Mouse (Mus musculus): ENCODE results near the gene Tox3. TPM values are rescaled to one million over a fixed set of nuclear protein-coding genes. Genes with fewer than 3 reads are reported as not detected.

Tox3 gene
- polyA plus RNA-seq, 1 experiment: 13.8 TPM

DNA sequence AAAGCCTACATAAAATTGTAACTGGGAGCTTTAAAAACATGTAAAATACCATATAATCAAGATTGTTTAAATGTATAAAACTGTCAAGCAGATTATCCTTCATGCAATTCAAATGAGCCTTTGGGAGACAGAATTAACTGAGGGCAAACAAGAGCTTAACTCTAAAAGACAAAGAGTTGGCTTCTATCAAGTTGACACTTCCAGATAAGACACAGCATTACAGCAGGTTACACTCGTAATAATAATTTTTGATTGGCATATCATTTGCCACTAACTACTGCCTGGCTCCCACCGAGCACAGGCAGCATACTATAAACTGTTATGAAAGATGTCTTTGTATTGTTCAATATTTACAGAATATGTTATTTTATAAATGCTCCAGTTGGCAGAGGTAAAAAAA, 47.2 kb downstream of the Tox3 start:
- 31% methylated on average over 2 of the region's 2 CpGs for WGBS
- H3K4me3 ChIP-seq (replicated peaks; ENCODE audit: extremely low read depth, low read depth, low read length): no peak overlapping the region

DNA sequence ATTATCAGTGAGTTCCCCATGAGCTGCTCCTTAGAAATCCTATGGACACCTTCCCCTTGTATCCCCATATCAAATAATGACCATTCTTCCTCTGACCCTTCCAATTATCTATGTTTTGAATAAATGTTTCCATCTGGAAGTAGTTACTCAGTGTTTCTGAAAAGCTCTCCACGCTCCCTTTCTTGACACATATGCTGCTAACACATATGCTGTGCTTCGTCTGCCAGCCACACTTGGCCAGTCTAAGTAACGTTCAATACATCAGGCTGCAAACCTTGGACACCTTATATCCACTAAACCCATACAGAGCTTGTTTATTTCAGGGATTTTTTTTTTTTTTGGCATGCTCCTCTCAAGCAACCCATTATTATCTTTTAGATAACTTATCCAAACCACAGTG, 54.1 kb downstream of the Tox3 start:
- TF ChIP-seq POLR2A (IDR thresholded peaks at IDR 0.05; ENCODE audit: borderline replicate concordance, extremely low read depth, low read depth, low read length) (no peak), CTCF (IDR thresholded peaks at IDR 0.05; ENCODE audit: insufficient read depth, low read length) (no peak)
- Histone ChIP-seq H3K4me3 (replicated peaks; ENCODE audit: extremely low read depth, low read depth, low read length) (no peak overlapping the region), H3K4me1 (ENCODE audit: control insufficient read depth, insufficient read depth, low read length) (peaks cover 5% of the 10 kb centered on the region)
- WGBS: 87% methylated on average over 3 of the region's 3 CpGs
- DNase-seq: no peak

More for the DNA sequence above, 47.2 kb downstream of the Tox3 start:
- no peak for DNase-seq
- H3K4me1 ChIP-seq (ENCODE audit: control insufficient read depth, insufficient read depth, low read length): peaks cover 2% of the 10 kb centered on the region; the same call in 1 of the 2 replicates
- TF ChIP-seq POLR2A (IDR thresholded peaks at IDR 0.05; ENCODE audit: borderline replicate concordance, extremely low read depth, low read depth, low read length) (no peak), CTCF (IDR thresholded peaks at IDR 0.05; ENCODE audit: insufficient read depth, low read length) (no peak)

DNA sequence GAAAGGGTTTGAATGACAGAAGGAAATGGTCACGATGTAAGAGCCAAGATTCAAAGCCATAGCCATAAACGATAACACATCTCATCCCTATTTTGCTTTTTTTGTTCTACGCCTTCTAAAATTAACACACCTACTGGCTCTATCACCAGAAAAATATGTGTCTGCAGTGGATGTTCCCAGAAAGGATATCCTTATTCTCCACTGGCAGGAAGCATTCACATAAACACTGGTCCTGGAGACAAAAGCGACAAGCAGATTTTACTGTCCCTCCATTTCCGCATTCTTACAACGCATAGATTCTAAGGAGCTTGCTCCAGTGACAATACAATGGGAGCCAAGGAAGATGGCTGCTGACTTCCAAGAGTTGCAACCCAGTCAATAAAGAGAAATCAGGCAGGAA, 57.3 kb downstream of the Tox3 start:
- WGBS: 49% methylated on average over 6 of the region's 6 CpGs
- H3K4me1 ChIP-seq (ENCODE audit: control insufficient read depth, insufficient read depth, low read length): peaks cover 5% of the 10 kb centered on the region

DNA sequence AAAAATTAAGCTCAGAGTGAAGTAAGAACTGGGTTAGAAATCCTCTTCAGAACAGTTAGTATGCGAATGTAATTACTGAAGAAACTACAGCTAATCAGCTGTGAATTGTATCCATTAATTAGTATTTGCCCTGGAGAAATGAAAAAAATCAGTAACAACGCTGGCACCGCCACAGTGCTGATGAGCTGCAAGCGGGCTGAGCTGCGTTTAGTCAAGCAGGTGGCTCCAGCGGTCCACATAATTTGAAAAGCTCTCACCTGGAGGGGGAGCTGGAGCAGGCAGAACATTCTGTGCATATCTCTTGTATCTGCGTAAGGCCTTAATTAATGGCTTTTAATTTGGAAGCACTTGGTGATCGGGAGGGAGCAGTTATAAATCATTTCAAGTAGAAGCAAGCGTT, 71.4 kb downstream of the Tox3 start:
- Histone ChIP-seq H3K4me1 (ENCODE audit: control insufficient read depth, insufficient read depth, low read length) (no peaks in the 10 kb centered on the region), H3K4me3 (replicated peaks; ENCODE audit: extremely low read depth, low read depth, low read length) (no peak overlapping the region)
- WGBS: 88% methylated on average over 9 of the region's 9 CpGs
- no peak for DNase-seq
- TF ChIP-seq POLR2A (IDR thresholded peaks at IDR 0.05; ENCODE audit: borderline replicate concordance, extremely low read depth, low read depth, low read length): no peak
- no peak for TF ChIP-seq CTCF (IDR thresholded peaks at IDR 0.05; ENCODE audit: insufficient read depth, low read length)

More for the DNA sequence above, 57.3 kb downstream of the Tox3 start:
- no peak for TF ChIP-seq CTCF (IDR thresholded peaks at IDR 0.05; ENCODE audit: insufficient read depth, low read length)
- no peak for TF ChIP-seq POLR2A (IDR thresholded peaks at IDR 0.05; ENCODE audit: borderline replicate concordance, extremely low read depth, low read depth, low read length)
- no peak overlapping the region for H3K4me3 ChIP-seq (replicated peaks; ENCODE audit: extremely low read depth, low read depth, low read length)
- no peak for DNase-seq

DNA sequence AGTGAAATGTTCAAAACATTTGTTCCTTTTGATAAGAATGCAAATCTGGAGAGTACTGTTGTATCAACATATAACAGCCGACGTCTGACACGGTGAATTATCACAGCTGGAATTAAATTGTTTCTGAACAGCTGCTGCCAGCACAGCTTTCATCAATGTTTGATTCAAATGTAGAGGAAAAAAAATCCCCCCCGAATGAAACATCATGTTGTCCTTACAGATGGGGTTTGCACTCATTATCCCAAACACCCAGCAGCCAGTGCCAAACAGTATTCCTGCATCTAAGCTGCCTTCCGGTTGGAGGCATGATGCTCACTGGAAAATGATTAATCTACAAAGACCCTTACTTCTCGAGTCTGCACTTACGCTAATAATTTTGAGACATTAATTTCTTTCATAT, 75.0 kb downstream of the Tox3 start:
- TF ChIP-seq POLR2A (IDR thresholded peaks at IDR 0.05; ENCODE audit: borderline replicate concordance, extremely low read depth, low read depth, low read length): no peak
- no peak for TF ChIP-seq CTCF (IDR thresholded peaks at IDR 0.05; ENCODE audit: insufficient read depth, low read length)
- Histone ChIP-seq H3K4me1 (ENCODE audit: control insufficient read depth, insufficient read depth, low read length) (no peaks in the 10 kb centered on the region), H3K4me3 (replicated peaks; ENCODE audit: extremely low read depth, low read depth, low read length) (no peak overlapping the region)
- 75% methylated on average over 7 of the region's 7 CpGs for WGBS
- no peak for DNase-seq

DNA sequence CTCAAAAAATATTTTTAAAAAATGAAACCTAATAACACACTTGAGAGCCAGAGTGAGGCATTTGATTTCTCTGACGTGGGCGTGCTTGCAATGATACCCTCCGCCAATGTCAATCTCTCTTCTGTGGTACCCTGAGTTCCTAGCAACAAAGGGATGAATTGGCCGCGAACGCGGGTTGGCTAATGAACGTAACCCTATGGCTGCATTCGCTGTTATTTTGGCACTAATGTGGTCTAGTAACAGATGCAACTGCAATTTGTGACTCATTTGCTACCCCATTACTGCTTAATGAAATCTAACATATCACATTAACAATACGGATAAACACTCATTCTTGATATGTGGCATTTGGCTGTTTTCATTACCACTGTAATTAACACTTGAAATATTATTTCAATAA, 76.2 kb downstream of the Tox3 start:
- Histone ChIP-seq H3K4me1 (ENCODE audit: control insufficient read depth, insufficient read depth, low read length) (no peaks in the 10 kb centered on the region), H3K4me3 (replicated peaks; ENCODE audit: extremely low read depth, low read depth, low read length) (no peak overlapping the region)
- TF ChIP-seq CTCF (IDR thresholded peaks at IDR 0.05; ENCODE audit: insufficient read depth, low read length) (no peak), POLR2A (IDR thresholded peaks at IDR 0.05; ENCODE audit: borderline replicate concordance, extremely low read depth, low read depth, low read length) (no peak)
- DNase-seq: no peak
- 96% methylated on average over 10 of the region's 10 CpGs for WGBS

DNA sequence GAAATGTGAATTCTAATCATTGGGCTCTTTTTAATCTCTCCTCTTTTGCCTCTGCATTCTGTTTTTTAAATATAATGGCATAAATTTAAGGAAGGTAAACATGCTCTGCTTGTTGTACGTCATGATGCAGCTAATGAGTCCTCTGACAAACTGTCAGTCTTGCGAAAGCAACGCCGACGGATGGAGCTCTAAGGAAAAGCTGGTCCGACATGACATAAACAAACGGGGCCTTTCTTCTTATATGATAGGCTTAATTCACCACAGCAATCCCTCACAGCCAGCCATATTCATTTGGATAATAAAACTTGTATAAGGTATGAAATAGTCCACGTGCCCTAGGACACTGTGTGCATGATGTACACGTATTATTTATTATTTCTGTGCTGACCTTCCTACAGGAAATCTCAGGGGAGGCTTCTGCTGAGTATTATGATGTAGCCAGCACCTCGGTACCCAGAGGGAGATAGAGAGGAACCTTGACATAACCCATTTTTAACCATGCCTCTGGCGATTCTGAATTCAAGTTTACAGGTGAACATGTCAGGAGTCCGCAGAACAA, 80.4 kb downstream of the Tox3 start:
- WGBS: 62% methylated on average over 12 of the region's 12 CpGs
- no peak for TF ChIP-seq CTCF (IDR thresholded peaks at IDR 0.05; ENCODE audit: insufficient read depth, low read length)
- TF ChIP-seq POLR2A (IDR thresholded peaks at IDR 0.05; ENCODE audit: borderline replicate concordance, extremely low read depth, low read depth, low read length): no peak
- H3K4me1 ChIP-seq (ENCODE audit: control insufficient read depth, insufficient read depth, low read length): no peaks in the 10 kb centered on the region
- no peak for DNase-seq
- H3K4me3 ChIP-seq (replicated peaks; ENCODE audit: extremely low read depth, low read depth, low read length): no peak overlapping the region

DNA sequence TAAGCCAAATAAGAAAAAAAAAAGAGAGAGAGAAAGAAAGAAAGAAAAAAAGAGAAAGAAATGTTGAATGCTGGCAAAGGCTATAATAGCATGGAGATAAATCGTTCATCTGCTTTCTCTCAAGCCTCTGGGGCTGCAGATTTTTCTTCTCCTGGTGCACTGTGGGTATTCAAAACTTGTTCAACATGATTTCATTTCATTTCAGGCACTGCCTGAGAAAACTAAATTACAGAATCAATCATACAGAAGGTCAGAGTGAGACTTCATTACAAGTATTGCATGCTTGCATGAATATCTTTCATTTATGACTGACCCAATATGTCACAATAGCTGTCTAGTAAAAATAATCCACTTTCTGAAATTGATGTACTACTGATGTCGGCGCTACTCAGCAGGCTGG, 81.2 kb downstream of the Tox3 start:
- WGBS: 76% methylated on average over 3 of the region's 3 CpGs
- TF ChIP-seq POLR2A (IDR thresholded peaks at IDR 0.05; ENCODE audit: borderline replicate concordance, extremely low read depth, low read depth, low read length) (no peak), CTCF (IDR thresholded peaks at IDR 0.05; ENCODE audit: insufficient read depth, low read length) (no peak)
- DNase-seq: no peak
- H3K4me3 ChIP-seq (replicated peaks; ENCODE audit: extremely low read depth, low read depth, low read length): no peak overlapping the region
- no peaks in the 10 kb centered on the region for H3K4me1 ChIP-seq (ENCODE audit: control insufficient read depth, insufficient read depth, low read length)

DNA sequence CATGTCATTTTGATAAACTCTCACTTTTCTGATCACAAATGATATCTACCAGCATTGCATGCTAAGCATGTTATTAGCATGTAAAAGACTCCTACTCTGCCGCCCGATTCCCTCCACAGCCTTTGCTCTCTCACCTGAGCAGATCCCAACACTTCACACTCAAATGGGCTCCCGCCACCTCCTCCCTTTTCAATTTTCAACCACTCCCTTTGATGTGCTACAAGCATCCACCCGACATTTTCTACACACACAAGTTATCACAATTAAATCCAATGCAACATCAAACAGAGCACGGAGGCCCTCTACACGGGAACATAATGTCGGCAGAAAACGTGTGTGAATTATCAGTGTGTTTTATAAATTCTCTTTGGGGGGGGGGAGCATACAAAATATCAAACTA, 81.9 kb downstream of the Tox3 start:
- H3K4me3 ChIP-seq (replicated peaks; ENCODE audit: extremely low read depth, low read depth, low read length): no peak overlapping the region
- no peaks in the 10 kb centered on the region for H3K4me1 ChIP-seq (ENCODE audit: control insufficient read depth, insufficient read depth, low read length)
- TF ChIP-seq CTCF (IDR thresholded peaks at IDR 0.05; ENCODE audit: insufficient read depth, low read length) (no peak), POLR2A (IDR thresholded peaks at IDR 0.05; ENCODE audit: borderline replicate concordance, extremely low read depth, low read depth, low read length) (no peak)
- no peak for DNase-seq
- 85% methylated on average over 8 of the region's 8 CpGs for WGBS

DNA sequence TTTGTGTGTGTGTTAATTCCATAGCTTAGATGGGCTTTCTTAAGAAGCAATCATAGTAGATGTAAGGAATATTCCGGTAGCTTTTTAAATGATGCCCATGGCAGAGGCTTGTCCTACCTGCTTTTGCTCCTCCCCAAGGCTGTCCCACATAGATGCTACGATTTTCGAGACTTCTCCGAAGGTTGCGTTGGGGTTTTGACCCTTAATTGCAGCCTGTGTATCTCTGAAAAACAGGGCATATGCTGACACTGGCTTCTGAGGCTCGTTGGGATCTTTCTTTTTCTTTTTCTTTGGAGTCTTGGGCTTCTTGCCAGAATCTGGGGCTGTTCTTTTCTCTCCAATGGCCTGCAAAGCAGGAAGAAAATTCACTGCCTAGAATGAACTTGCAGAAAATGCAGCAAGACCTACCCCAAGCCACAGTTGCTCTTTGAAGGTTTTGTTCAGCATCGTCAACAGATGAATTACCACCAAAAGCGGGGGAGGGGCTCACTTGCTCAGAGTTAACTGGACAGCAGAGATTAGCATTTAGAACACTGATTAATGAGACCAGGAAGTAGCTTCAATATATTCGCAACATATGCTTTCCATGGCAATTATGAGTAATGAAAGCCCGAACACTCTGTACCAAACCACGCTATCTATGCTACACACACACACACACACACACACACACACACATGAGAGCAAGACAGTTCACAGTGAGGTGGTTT, 93.8 kb downstream of the Tox3 start:
- TF ChIP-seq POLR2A (IDR thresholded peaks at IDR 0.05; ENCODE audit: borderline replicate concordance, extremely low read depth, low read depth, low read length) (no peak), CTCF (IDR thresholded peaks at IDR 0.05; ENCODE audit: insufficient read depth, low read length) (no peak)
- 71% methylated on average over 11 of the region's 11 CpGs for WGBS
- H3K4me3 ChIP-seq (replicated peaks; ENCODE audit: extremely low read depth, low read depth, low read length): no peak overlapping the region
- DNase-seq: no peak
- no peaks in the 10 kb centered on the region for H3K4me1 ChIP-seq (ENCODE audit: control insufficient read depth, insufficient read depth, low read length)

Measured in lung, adult 2 months (tissue).